Mouse (Mus musculus) midbrain, embryonic 16.5 days (tissue): ENCODE measurements around the gene Runx2. TPM values are rescaled to one million over a fixed set of nuclear protein-coding genes. Genes with fewer than 3 reads are reported as not detected.

Source experiments
- ATAC-seq: fragments of 200-750 bp; cut with Nextera tagmentation; 2 replicates; pipeline ENCODE4 v1.8.0; 2017; ENCODE audit warnings: moderate TSS enrichment
- H3K27ac ChIP-seq: fragments of 300-500 bp; sonication (generic); 2 replicates; pipeline ENCODE4 v1.5.1; 2014; ENCODE audit warnings: mild to moderate bottlenecking, low read length, mixed read lengths
- H3K27me3 ChIP-seq: fragments of 300-500 bp; sonication (generic); 2 replicates; pipeline ENCODE4 v1.6.1; 2014; ENCODE audit warnings: low read depth, low read length, mixed read lengths; ENCODE audit not compliant: control insufficient read depth, insufficient read depth
- H3K36me3 ChIP-seq: fragments of 300-500 bp; sonication (generic); 2 replicates; pipeline ENCODE4 v1.6.1; 2014; ENCODE audit warnings: mild to moderate bottlenecking, low read length, moderate library complexity, mixed read lengths; ENCODE audit not compliant: control insufficient read depth, insufficient read depth
- H3K4me1 ChIP-seq: fragments of 300-500 bp; sonication (generic); 2 replicates; pipeline ENCODE4 v1.6.1; 2014; ENCODE audit warnings: mild to moderate bottlenecking, low read length, mixed read lengths; ENCODE audit not compliant: control insufficient read depth, insufficient read depth
- H3K4me2 ChIP-seq: fragments of 300-500 bp; sonication (generic); 2 replicates; pipeline ENCODE4 v1.6.1; 2014; ENCODE audit warnings: mild to moderate bottlenecking, low read length, mixed read lengths
- H3K4me3 ChIP-seq: fragments of 300-500 bp; sonication (generic); 2 replicates; pipeline ENCODE4 v1.5.1; 2014; ENCODE audit warnings: low read depth, mild to moderate bottlenecking, low read length, moderate library complexity, mixed read lengths
- H3K9ac ChIP-seq: fragments of 300-500 bp; sonication (generic); 2 replicates; pipeline ENCODE4 v1.6.1; 2014; ENCODE audit warnings: low read depth, low read length, mixed read lengths
- H3K9me3 ChIP-seq: fragments of 300-500 bp; sonication (generic); replicated peaks from 2 replicates; pipeline ENCODE4 v1.6.1; 2014; ENCODE audit warnings: mild to moderate bottlenecking, low read length, mixed read lengths; ENCODE audit not compliant: control insufficient read depth, poor library complexity, severe bottlenecking
- WGBS: fragments of 180-500 bp; shearing (Covaris S2); extraction: QIAGEN DNeasy Blood & Tissue Kit; methylation state at CpG from one replicate; pipeline ENCODE4 v1.1.7; 2014; 5-methylcytosine and 5-hydroxymethylcytosine counted together
- polyA plus RNA-seq: library from polyadenylated mRNA; unstranded; fragments of >200 nt; fragmentation: Nextera tagmentation; extraction: Ambion mirVana; gene quantifications from 2 replicates; pipeline ENCODE4 v1.2.1, GENCODE M21; 2015

Runx2 gene
- polyA plus RNA-seq, 1 experiment from 2014 or later = 0.53 TPM

DNA sequence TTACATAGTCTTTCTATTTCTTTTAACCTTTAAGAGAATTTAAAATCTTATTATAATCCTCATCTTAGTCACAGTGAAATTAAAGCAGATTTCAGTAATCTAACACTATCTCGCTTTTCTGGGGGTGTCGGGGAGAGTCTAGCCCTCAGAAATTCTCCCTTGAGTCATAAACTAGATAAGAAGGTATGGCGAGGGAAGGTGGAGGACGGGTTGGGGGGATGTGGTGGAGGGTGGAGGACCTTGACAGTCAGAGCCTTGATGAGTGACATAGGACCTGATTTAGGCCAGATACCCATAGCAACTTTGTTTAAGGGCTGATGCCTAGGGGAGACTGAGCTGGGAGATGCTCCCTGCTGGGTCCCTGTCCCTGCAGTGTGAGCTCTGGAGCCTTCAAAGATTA, 205.7 kb downstream of the Runx2 start:
- H3K4me3 ChIP-seq = no peak overlapping the region
- no peak overlapping the region for H3K27ac ChIP-seq
- WGBS = 91% methylated on average over 4 of the region's 4 CpGs
- H3K4me1 ChIP-seq = no peaks in the 10 kb centered on the region
- H3K9me3 ChIP-seq = no peaks in the 10 kb centered on the region
- no peak overlapping the region for H3K9ac ChIP-seq
- H3K27me3 ChIP-seq = no peaks in the 10 kb centered on the region
- no peak for ATAC-seq
- no peaks in the 10 kb centered on the region for H3K36me3 ChIP-seq
- no peak overlapping the region for H3K4me2 ChIP-seq

DNA sequence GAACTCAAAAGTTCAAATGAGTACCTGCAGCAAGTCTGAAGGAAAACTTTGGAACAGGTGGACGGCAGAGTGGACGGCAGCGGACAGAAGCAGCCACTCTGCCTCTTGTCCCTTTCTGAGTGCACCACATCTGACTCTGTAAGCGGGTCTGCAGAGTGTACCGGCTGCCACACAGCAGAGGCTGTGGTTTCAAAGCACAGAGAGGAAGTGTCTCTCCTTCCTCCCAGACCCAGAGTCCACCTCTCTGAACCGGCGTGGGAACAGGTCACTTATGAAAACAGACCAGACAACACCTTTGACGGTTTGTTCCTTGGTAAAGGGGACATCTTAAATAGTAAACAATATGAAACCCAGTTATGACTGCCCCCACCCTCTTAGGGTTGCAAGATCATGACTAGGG, 207.2 kb downstream of the Runx2 start:
- Histone ChIP-seq H3K4me1 (no peaks in the 10 kb centered on the region), H3K4me3 (no peak overlapping the region), H3K9ac (no peak overlapping the region), H3K9me3 (no peaks in the 10 kb centered on the region), H3K27ac (no peak overlapping the region), H3K36me3 (no peaks in the 10 kb centered on the region), H3K4me2 (no peak overlapping the region), H3K27me3 (no peaks in the 10 kb centered on the region)
- WGBS = 95% methylated on average over 8 of the region's 8 CpGs
- ATAC-seq = no peak

DNA sequence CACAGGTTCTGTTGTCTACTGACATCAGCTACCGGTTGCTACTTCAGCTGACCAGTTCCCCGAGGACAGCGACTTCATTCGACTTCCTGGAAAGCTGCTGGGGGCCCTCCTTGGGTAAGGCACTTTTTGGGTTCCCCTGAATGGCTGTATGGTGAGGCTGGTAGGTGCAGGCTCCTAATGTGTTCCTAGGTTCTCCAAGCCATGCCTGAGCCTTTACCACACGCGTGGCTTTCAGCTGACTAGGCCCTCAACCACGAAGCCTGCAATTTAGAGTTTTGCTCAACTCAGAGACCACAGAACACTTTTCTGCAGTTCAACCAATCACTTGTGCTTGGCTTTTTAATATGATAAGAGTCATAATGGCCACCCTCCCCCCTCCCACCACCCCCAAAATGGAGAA, 208.4 kb downstream of the Runx2 start:
- Histone ChIP-seq H3K9ac (no peak overlapping the region), H3K4me2 (no peak overlapping the region), H3K36me3 (no peaks in the 10 kb centered on the region), H3K27me3 (no peaks in the 10 kb centered on the region), H3K27ac (no peak overlapping the region), H3K4me3 (no peak overlapping the region), H3K9me3 (no peaks in the 10 kb centered on the region), H3K4me1 (no peaks in the 10 kb centered on the region)
- WGBS = 90% methylated on average over 7 of the region's 7 CpGs
- ATAC-seq = no peak

DNA sequence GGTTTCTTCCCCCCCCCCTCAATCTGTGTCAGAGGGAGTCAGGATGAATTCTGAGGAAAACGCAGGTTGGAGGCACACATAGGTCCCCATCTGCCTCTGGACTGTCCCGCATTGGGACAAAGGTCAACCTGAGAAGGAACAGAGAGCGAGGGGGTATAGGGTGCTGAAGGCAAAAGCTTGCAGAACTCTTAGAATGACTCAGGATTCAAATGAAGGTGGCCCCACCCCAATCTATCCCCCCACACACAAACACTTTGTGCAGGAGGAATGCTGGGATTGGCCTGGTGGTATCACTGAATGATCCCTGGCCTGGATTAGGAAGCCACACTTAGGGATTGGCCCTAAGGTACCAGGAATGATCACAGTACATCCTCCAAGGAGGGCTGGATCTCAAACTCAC, 208.8 kb downstream of the Runx2 start:
- 90% methylated on average over 3 of the region's 3 CpGs for WGBS
- no peak overlapping the region for H3K27ac ChIP-seq
- no peaks in the 10 kb centered on the region for H3K9me3 ChIP-seq
- H3K4me1 ChIP-seq = no peaks in the 10 kb centered on the region
- H3K4me3 ChIP-seq = no peak overlapping the region
- no peaks in the 10 kb centered on the region for H3K27me3 ChIP-seq
- ATAC-seq = no peak
- no peak overlapping the region for H3K9ac ChIP-seq
- no peaks in the 10 kb centered on the region for H3K36me3 ChIP-seq
- no peak overlapping the region for H3K4me2 ChIP-seq

DNA sequence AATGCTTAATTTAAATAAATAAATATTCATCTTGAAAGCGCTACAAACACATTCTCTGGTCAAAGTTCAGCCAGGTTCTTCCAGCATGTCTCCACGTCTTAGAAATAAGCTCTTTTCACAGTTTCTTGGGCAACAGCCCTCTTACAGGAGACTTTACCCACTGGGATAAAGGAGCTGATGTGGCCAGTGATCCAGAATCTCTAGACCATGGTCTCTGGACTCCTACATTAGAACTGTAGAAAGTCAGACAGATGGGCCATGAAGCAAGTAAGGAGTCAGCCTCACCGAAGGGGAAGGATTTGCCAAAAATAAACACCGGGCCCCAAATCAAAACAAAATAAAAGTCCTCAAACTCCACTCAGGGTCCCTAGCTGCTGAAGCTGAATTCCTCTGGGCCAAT, 211.4 kb downstream of the Runx2 start:
- WGBS = 75% methylated on average over 4 of the region's 4 CpGs
- Histone ChIP-seq H3K4me1 (no peaks in the 10 kb centered on the region), H3K9ac (no peak overlapping the region), H3K9me3 (no peaks in the 10 kb centered on the region), H3K4me2 (no peak overlapping the region), H3K27me3 (no peaks in the 10 kb centered on the region), H3K36me3 (no peaks in the 10 kb centered on the region), H3K27ac (no peak overlapping the region), H3K4me3 (no peak overlapping the region)
- ATAC-seq = no peak

DNA sequence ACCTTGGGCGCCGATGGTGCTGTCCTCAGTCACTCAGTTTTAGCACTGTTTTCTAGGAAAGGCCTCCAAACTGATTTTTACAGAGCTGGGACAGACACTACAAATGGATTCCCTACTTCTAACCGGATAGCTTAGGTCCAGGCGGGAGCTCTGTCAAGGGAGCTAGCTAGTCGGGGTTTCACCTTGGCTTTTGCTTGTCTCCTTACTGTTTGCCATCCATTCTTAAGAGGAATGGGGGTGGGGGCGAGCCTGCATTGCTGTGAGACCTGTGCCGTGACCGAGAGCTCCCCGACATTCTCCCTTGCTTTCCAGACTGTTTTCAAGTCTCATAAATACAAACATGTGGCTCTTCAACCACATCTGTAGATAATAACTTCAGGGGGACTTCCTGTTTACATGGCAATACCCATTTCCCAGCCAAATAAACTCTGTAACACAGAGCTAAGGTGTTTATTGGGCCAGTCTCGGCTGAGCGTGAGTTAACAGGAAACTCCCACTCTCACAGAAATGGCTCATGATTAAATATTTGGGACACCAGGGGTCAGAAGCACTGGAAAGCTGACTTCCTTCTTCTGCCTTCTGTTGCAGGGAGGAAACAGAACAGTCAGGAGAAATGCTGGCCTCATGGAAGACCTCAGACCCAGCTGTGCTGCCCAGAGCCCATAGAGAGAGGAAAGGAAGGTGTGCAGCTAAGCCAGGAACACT, 213.1 kb downstream of the Runx2 start:
- Histone ChIP-seq H3K27ac (no peak overlapping the region), H3K9ac (no peak overlapping the region), H3K36me3 (no peaks in the 10 kb centered on the region), H3K9me3 (no peaks in the 10 kb centered on the region), H3K4me2 (no peak overlapping the region), H3K4me3 (no peak overlapping the region), H3K4me1 (no peaks in the 10 kb centered on the region), H3K27me3 (no peaks in the 10 kb centered on the region)
- ATAC-seq = no peak
- 88% methylated on average over 11 of the region's 11 CpGs for WGBS

- no peaks in the 10 kb centered on the region for H3K36me3 ChIP-seq
- H3K9ac ChIP-seq = no peak overlapping the region
- H3K4me2 ChIP-seq = no peak overlapping the region
- H3K9me3 ChIP-seq = no peaks in the 10 kb centered on the region
- H3K4me3 ChIP-seq = no peak overlapping the region
- H3K4me1 ChIP-seq = no peaks in the 10 kb centered on the region
- WGBS = 96% methylated on average over 1 of the region's 1 CpGs
- ATAC-seq = no peak
- no peaks in the 10 kb centered on the region for H3K27me3 ChIP-seq
- H3K27ac ChIP-seq = no peak overlapping the region
Observed at GRCm38 (mm10) chr17:44599856-44600255, 214.7 kb downstream of the Runx2 start.

DNA sequence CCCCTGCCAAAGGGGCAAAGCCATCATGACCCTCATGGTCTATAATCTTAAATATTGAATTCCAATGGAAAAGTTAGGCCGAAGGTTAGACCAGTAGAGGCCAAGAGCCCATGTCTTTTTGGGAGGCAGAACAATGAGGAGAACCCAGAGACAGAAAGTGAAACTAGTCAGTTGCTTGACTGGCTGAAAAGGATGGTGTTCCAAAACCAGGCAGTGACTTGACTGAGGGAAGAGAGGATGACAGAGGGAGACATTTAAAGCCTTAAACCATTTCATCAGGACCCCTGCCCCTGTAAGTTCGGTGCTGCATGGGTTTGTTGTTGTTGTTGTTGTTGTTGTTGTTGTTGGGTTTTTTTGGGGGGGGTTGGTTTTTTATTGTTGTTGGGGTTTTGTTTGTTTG, 215.5 kb downstream of the Runx2 start:
- Histone ChIP-seq H3K9ac (no peak overlapping the region), H3K27me3 (no peaks in the 10 kb centered on the region), H3K4me3 (no peak overlapping the region), H3K9me3 (no peaks in the 10 kb centered on the region), H3K4me2 (no peak overlapping the region), H3K36me3 (no peaks in the 10 kb centered on the region), H3K27ac (no peak overlapping the region), H3K4me1 (no peaks in the 10 kb centered on the region)
- ATAC-seq = no peak
- 91% methylated on average over 2 of the region's 2 CpGs for WGBS

DNA sequence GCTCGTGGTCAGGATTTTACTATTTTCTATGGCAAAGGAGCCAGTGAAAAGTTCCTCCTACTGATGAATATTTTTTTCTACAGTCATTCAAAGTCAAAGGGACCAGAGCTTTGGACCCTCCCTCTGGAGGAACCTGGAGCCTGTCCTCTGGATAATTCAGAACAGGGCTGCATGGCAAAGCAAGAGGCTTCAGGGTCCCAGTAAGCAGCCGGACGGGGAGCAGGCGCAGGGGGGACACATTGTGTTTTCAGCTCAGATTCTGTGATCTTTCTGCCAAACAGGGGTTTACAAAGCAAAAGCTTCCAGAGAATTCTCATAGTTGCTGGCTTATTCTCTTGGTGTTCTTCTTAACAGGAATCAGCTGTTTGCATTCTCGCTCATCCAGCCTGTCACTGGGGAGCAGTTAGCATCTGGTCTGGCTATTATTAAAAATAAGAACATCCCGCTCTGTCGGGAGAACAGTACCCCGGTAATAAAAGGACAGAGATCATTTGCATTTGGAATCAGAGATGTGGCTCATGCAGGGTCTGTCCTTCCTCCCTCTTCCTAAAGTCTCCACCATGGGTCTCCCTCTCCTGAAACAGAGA, 216.6 kb downstream of the Runx2 start:
- H3K36me3 ChIP-seq = no peaks in the 10 kb centered on the region
- no peak overlapping the region for H3K4me3 ChIP-seq
- no peak overlapping the region for H3K9ac ChIP-seq
- 42% methylated on average over 8 of the region's 8 CpGs for WGBS
- no peaks in the 10 kb centered on the region for H3K9me3 ChIP-seq
- ATAC-seq = no peak
- H3K4me1 ChIP-seq = no peaks in the 10 kb centered on the region
- no peak overlapping the region for H3K27ac ChIP-seq
- no peaks in the 10 kb centered on the region for H3K27me3 ChIP-seq
- H3K4me2 ChIP-seq = no peak overlapping the region
